Mouse (Mus musculus) embryonic facial prominence, embryonic 10.5 days (tissue): ENCODE measurements around the gene Ccdc171. TPM values are rescaled to one million over a fixed set of nuclear protein-coding genes. Genes with fewer than 3 reads are reported as not detected.
"Not testable (repeated sequence)": the region's sequence is repeated elsewhere in the genome, so short reads cannot be mapped to it uniquely, and the experiment has no call there.

ENCODE experiments used
- DNase-seq: peaks from one replicate; pipeline ENCODE4 v3.0.0-alpha.2; 2017; ENCODE audit warnings: low spot score
- H3K27ac ChIP-seq: fragments of 300-500 bp; sonication (generic); replicated peaks from 2 replicates; pipeline ENCODE4 v1.5.1; 2016; ENCODE audit warnings: mild to moderate bottlenecking
- H3K27me3 ChIP-seq: fragments of 300-500 bp; sonication (generic); replicated peaks from 2 replicates; pipeline ENCODE4 v1.6.1; 2016; ENCODE audit warnings: low read depth, mild to moderate bottlenecking; ENCODE audit not compliant: poor library complexity, severe bottlenecking
- H3K36me3 ChIP-seq: fragments of 300-500 bp; sonication (generic); replicated peaks from 2 replicates; pipeline ENCODE4 v1.6.1; 2016; ENCODE audit warnings: mild to moderate bottlenecking, moderate library complexity
- H3K4me1 ChIP-seq: fragments of 300-500 bp; sonication (generic); 2 replicates; pipeline ENCODE4 v1.6.1; 2016
- H3K4me3 ChIP-seq: fragments of 300-500 bp; sonication (generic); 2 replicates; pipeline ENCODE4 v1.5.1; 2016; ENCODE audit warnings: mild to moderate bottlenecking, moderate library complexity
- H3K9me3 ChIP-seq: fragments of 300-500 bp; sonication (generic); 2 replicates; pipeline ENCODE4 v1.6.1; 2016; ENCODE audit warnings: mild to moderate bottlenecking
- WGBS: fragments of 180-500 bp; shearing (Covaris S2); methylation state at CpG from one replicate; pipeline ENCODE4 v1.1.7; 2016; 5-methylcytosine and 5-hydroxymethylcytosine counted together
- polyA plus RNA-seq: library from polyadenylated mRNA; unstranded; fragments of >200 nt; fragmentation: Nextera tagmentation; extraction: Ambion mirVana; gene quantifications from 2 replicates; pipeline ENCODE4 v1.2.1, GENCODE M21; 2016

Ccdc171 gene
- polyA plus RNA-seq, 1 experiment from 2014 or later = 6.1 TPM

DNA sequence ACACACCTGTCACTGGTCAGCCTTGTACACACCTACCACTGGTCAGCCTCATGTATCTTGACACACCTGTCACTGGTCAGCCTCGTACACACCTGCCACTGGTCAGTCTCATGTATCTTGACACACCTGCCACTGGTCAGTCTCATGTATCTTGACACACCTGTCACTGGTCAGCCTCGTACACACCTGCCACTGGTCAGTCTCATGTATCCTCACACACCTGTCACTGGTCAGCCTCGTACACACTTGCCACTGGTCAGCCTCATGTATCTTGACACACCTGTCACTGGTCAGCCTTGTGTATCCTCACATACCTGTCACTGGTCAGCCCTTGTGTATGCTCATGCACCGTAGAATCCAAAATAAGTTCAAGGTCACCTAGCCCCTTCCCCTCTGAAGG is 150.0 kb downstream of the Ccdc171 start:
- not testable (repeated sequence) for DNase-seq, H3K4me1 ChIP-seq, H3K27ac ChIP-seq, H3K9me3 ChIP-seq, H3K4me3 ChIP-seq, H3K36me3 ChIP-seq, H3K27me3 ChIP-seq
- WGBS = 89% methylated on average over 4 of the region's 4 CpGs

DNA sequence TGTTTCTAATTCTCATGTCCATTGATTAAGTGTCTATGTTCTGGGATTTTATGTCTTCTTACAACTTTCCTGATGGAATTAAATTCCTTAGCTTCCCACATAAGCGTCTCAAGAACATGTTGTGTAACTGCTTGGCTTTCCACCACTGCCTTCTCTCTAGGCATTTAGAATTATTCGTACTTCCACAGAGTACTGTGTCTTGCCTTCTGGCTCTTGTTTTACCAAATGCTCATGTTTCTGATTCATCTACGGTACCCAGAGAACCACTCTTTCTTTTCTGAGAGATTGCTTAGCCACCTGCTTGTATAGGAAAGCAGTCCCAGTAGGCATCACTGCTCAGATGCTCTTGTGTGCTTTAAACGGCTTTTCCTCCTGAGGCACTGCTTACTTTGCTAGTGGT is 151.1 kb downstream of the Ccdc171 start:
- no peak for DNase-seq
- no peaks in the 10 kb centered on the region for H3K9me3 ChIP-seq
- WGBS = 90% methylated on average over 4 of the region's 4 CpGs
- H3K4me3 ChIP-seq = no peak overlapping the region
- H3K4me1 ChIP-seq = no peaks in the 10 kb centered on the region
- no peak overlapping the region for H3K27ac ChIP-seq
- no peaks in the 10 kb centered on the region for H3K36me3 ChIP-seq
- no peaks in the 10 kb centered on the region for H3K27me3 ChIP-seq

GRCm38 (mm10) chr4:83681081-83681480 is 155.7 kb downstream of the Ccdc171 start:
- Histone ChIP-seq H3K27ac (no peak overlapping the region), H3K27me3 (no peaks in the 10 kb centered on the region), H3K4me1 (no peaks in the 10 kb centered on the region), H3K9me3 (no peaks in the 10 kb centered on the region), H3K4me3 (no peak overlapping the region), H3K36me3 (no peaks in the 10 kb centered on the region)
- DNase-seq = no peak
- WGBS = 94% methylated on average over 14 of the region's 14 CpGs

GRCm38 (mm10) chr4:83682866-83683265 is 157.5 kb downstream of the Ccdc171 start:
- no peak for DNase-seq
- Histone ChIP-seq H3K9me3 (no peaks in the 10 kb centered on the region), H3K4me3 (no peak overlapping the region), H3K36me3 (no peaks in the 10 kb centered on the region), H3K27me3 (no peaks in the 10 kb centered on the region), H3K27ac (no peak overlapping the region), H3K4me1 (no peaks in the 10 kb centered on the region)
- 87% methylated on average over 7 of the region's 7 CpGs for WGBS

GRCm38 (mm10) chr4:83700190-83700589 is 174.8 kb downstream of the Ccdc171 start:
- H3K27ac ChIP-seq = no peak overlapping the region
- no peaks in the 10 kb centered on the region for H3K27me3 ChIP-seq
- DNase-seq = no peak
- no peaks in the 10 kb centered on the region for H3K4me1 ChIP-seq
- no peak overlapping the region for H3K4me3 ChIP-seq
- no peaks in the 10 kb centered on the region for H3K9me3 ChIP-seq
- H3K36me3 ChIP-seq = 0 out of 2 replicates have a peak, but pooled peaks cover 3% of the 10 kb centered on the region
- WGBS = 73% methylated on average over 3 of the region's 3 CpGs

GRCm38 (mm10) chr4:83716996-83717395 is 191.7 kb downstream of the Ccdc171 start:
- 92% methylated on average over 1 of the region's 1 CpGs for WGBS
- Histone ChIP-seq H3K27me3 (no peaks in the 10 kb centered on the region), H3K27ac (no peak overlapping the region), H3K9me3 (no peaks in the 10 kb centered on the region), H3K36me3 (no peaks in the 10 kb centered on the region), H3K4me3 (no peak overlapping the region), H3K4me1 (peaks cover 10% of the 10 kb centered on the region)
- DNase-seq = no peak

DNA sequence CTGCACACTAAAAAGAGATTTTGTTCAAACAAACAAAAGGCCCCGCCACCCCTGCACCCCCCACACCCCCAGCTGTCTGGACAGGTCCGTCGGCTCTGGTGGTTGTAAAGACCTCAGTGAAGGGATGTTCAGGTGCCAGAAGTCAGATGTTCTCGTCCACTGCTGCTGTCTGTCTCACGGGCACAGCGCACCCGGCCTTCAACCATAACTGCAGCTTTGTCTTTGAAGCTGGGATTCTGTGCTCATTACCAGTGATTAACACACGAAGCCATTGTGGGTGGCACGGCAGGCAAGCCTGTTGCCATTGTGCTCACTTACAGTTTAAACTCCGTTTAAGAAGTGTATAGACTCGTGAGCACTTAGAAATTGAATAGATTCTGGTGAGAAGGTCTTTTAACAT is 194.5 kb downstream of the Ccdc171 start:
- H3K36me3 ChIP-seq = no peaks in the 10 kb centered on the region
- no peak overlapping the region for H3K27ac ChIP-seq
- H3K4me3 ChIP-seq = no peak overlapping the region
- no peaks in the 10 kb centered on the region for H3K9me3 ChIP-seq
- DNase-seq = no peak
- H3K27me3 ChIP-seq = no peaks in the 10 kb centered on the region
- H3K4me1 ChIP-seq = peaks cover 10% of the 10 kb centered on the region
- 61% methylated on average over 11 of the region's 11 CpGs for WGBS

- Histone ChIP-seq H3K4me1 (no peaks in the 10 kb centered on the region), H3K4me3 (no peak overlapping the region), H3K27ac (no peak overlapping the region), H3K9me3 (no peaks in the 10 kb centered on the region), H3K27me3 (no peaks in the 10 kb centered on the region), H3K36me3 (no peaks in the 10 kb centered on the region)
- WGBS = 12% methylated on average over 2 of the region's 2 CpGs
- DNase-seq = no peak
Measured at GRCm38 (mm10) chr4:83725136-83725535, 199.8 kb downstream of the Ccdc171 start.

DNA sequence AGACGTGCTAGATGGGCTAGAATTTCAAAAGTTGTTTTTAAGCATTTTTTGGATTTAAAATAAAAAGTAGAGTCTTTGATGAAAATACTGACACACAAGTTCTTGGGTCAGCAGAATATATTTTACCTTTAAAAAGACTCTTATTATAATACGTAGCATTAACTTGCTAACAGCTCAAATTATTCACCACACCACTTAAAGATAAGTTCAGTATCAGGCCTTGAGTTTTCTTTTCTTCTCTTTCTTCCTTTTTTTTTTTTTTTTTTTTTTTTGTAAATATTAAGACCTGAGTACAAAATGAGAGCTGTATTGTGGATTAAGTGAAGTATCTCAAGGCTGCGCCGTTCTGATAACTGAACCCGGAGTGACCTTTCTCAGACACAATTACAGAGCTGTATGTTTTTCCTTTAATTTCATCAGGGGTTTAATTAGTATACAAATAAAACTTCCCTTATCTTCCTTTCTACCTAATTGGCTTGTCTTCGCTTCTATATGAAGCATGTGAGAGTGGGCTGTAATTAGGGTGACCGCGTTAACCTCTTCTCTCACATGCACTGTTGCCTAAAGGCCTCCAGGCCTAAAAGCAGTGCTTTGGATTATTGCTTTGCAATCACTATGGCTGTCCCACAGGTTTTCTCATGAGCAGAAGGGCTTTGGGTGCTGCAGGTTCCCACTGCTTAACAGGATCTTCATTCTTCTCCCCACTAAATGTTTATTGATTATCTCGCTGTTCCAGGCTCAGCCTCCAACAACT is 214.0 kb downstream of the Ccdc171 start:
- no peak for DNase-seq
- 53% methylated on average over 9 of the region's 9 CpGs for WGBS
- Histone ChIP-seq H3K4me3 (no peak overlapping the region), H3K27me3 (no peaks in the 10 kb centered on the region), H3K4me1 (peaks cover 9% of the 10 kb centered on the region), H3K9me3 (no peaks in the 10 kb centered on the region), H3K36me3 (no peaks in the 10 kb centered on the region), H3K27ac (no peak overlapping the region)

GRCm38 (mm10) chr4:83739891-83740277 is 214.5 kb downstream of the Ccdc171 start:
- WGBS = 75% methylated on average over 4 of the region's 4 CpGs

DNA sequence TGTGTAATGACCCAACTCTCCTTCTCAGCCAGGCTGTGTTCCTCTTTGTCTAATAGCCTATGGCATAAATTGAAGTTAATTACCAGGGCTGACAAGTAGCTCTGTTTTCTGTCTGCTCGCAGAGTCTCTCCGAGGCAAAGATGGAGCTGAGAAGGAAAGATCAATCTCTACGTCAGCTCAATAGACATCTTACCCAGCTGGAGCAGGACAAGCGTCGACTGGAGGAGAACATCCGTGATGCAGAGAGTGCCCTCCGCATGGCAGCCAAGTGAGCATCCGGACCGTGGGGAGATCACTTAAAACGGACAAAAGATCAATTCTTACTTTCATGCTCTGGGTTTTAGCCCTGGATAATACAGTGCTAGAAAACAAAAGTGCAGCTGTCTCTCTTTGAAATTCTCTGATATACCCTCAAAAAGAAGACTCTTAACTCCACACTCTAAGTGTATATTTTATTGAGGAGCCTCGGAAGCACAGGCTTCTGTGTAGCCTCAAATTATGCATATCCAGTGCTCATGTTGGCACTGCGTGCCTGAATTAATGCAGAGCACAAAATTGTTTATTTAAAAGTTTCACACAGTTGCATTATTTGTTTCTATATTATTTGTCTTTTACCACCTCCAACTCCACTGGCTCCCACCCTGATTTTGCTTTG is 217.6 kb downstream of the Ccdc171 start:
- no peak overlapping the region; the same call in 1 of the 2 replicates for H3K27ac ChIP-seq
- no peaks in the 10 kb centered on the region for H3K27me3 ChIP-seq
- peak; percentile 21 for DNase-seq
- WGBS = 46% methylated on average over 12 of the region's 12 CpGs
- H3K4me1 ChIP-seq = peaks cover 9% of the 10 kb centered on the region
- H3K9me3 ChIP-seq = no peaks in the 10 kb centered on the region
- H3K4me3 ChIP-seq = no peak overlapping the region
- no peaks in the 10 kb centered on the region for H3K36me3 ChIP-seq

More at GRCm38 (mm10) chr4:83739891-83740277, 214.5 kb downstream of the Ccdc171 start:
- H3K27me3 ChIP-seq = no peaks in the 10 kb centered on the region
- H3K9me3 ChIP-seq = no peaks in the 10 kb centered on the region
- no peaks in the 10 kb centered on the region for H3K36me3 ChIP-seq
- DNase-seq = no peak
- no peak overlapping the region for H3K4me3 ChIP-seq
- peaks cover 9% of the 10 kb centered on the region for H3K4me1 ChIP-seq
- no peak overlapping the region for H3K27ac ChIP-seq

GRCm38 (mm10) chr4:83775136-83775535 is 249.8 kb downstream of the Ccdc171 start:
- WGBS = 93% methylated on average over 6 of the region's 6 CpGs
- no peak for DNase-seq
- Histone ChIP-seq H3K4me1 (no peaks in the 10 kb centered on the region), H3K4me3 (no peak overlapping the region), H3K27me3 (no peaks in the 10 kb centered on the region), H3K9me3 (peaks cover 4% of the 10 kb centered on the region), H3K27ac (no peak overlapping the region), H3K36me3 (no peaks in the 10 kb centered on the region)

DNA sequence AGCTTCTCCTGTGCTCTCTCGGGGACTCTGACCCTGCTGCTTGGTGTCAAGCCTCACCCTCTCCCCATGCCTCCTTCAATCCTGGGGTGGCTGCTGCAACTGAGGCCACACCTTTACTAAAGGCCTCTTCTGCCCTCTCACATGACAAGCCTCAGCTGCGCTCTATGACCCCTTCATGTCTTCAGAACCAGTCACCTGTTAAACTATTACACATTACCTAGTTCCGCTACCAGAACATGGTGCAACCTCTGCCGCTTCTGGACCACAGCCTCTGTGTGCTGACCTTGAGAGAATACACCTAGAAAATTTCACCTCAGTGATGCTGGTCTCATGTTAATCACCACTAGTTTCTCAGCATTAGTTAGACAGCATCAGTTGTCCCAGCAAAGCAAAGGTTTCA is 254.7 kb downstream of the Ccdc171 start:
- no peak for DNase-seq
- Histone ChIP-seq H3K27ac (no peak overlapping the region), H3K4me1 (no peaks in the 10 kb centered on the region), H3K9me3 (peaks cover 4% of the 10 kb centered on the region), H3K4me3 (no peak overlapping the region), H3K27me3 (no peaks in the 10 kb centered on the region), H3K36me3 (no peaks in the 10 kb centered on the region)
- WGBS = 92% methylated on average over 4 of the region's 4 CpGs
